Mouse (Mus musculus) heart, adult 18-20 months (tissue): Measurements from ENCODE around the gene Chd1. TPM values are rescaled to one million over a fixed set of nuclear protein-coding genes. Genes with fewer than 3 reads are reported as not detected.
"Not testable (repeated sequence)": the region's sequence is repeated elsewhere in the genome, so short reads cannot be mapped to it uniquely, and the experiment has no call there.

Experiments
- DNase-seq, 2 experiments: peaks; one replicate each; pipeline ENCODE4 v3.0.0; 2021 to 2022; ENCODE audit warnings: mixed read lengths in 1 of 2
- total RNA-seq, 2 experiments: library from RNA; stranded (reverse); gene quantifications; 2 replicates each; pipeline ENCODE4 v1.2.3; 2021

Gene Chd1
- total RNA-seq, 2 experiments from 2014 or later: 19.5 to 20.0 TPM

GRCm38 (mm10) chr17:15731706-15732105, 26.9 kb downstream of the Chd1 start:
- DNase-seq: no peak

- DNase-seq: no peak
These were observed 32.7 kb downstream of the Chd1 start for GRCm38 (mm10) chr17:15737346-15737917.

- no peak for DNase-seq
These were observed 37.1 kb downstream of the Chd1 start for GRCm38 (mm10) chr17:15741836-15742235.

- no peak for DNase-seq
These were observed 38.2 kb downstream of the Chd1 start for GRCm38 (mm10) chr17:15742953-15743352.

- DNase-seq: peak; percentile 33 to 55
These were observed 38.6 kb downstream of the Chd1 start for GRCm38 (mm10) chr17:15743379-15743778.

- DNase-seq: no peak
These were observed 41.9 kb downstream of the Chd1 start for GRCm38 (mm10) chr17:15746696-15747095.

- no peak for DNase-seq
These were observed 43.3 kb downstream of the Chd1 start for GRCm38 (mm10) chr17:15748022-15748421.

GRCm38 (mm10) chr17:15751264-15751663, 46.5 kb downstream of the Chd1 start:
- DNase-seq: not testable (repeated sequence)

- no peak for DNase-seq
These were observed 56.4 kb downstream of the Chd1 start for GRCm38 (mm10) chr17:15761191-15761590.

GRCm38 (mm10) chr17:15769081-15769724, 64.4 kb downstream of the Chd1 start:
- peak; percentile 26 to 34 for DNase-seq

GRCm38 (mm10) chr17:15773956-15774355, 69.2 kb downstream of the Chd1 start:
- DNase-seq: no peak

- no peak for DNase-seq
These were observed 69.9 kb downstream of the Chd1 start for GRCm38 (mm10) chr17:15774565-15775215.

GRCm38 (mm10) chr17:15776349-15776748, 71.6 kb downstream of the Chd1 start:
- no peak for DNase-seq

- DNase-seq: peak in 1 of 2 experiments; percentile 15
These were observed 73.2 kb downstream of the Chd1 start for GRCm38 (mm10) chr17:15777979-15778378.

- peak in 1 of 2 experiments; percentile 79 for DNase-seq
These were observed 82.3 kb downstream of the Chd1 start for GRCm38 (mm10) chr17:15787036-15787435.

GRCm38 (mm10) chr17:15790716-15791115, 85.9 kb downstream of the Chd1 start:
- DNase-seq: no peak

GRCm38 (mm10) chr17:15799195-15799793, 94.5 kb downstream of the Chd1 start:
- no peak for DNase-seq

- DNase-seq: peak in 1 of 2 experiments; percentile 68
These were observed 99.4 kb downstream of the Chd1 start for GRCm38 (mm10) chr17:15804008-15804812.

- DNase-seq: peak in 1 of 2 experiments; percentile 10
These were observed 102.7 kb downstream of the Chd1 start for GRCm38 (mm10) chr17:15807295-15807984.

- peak in 1 of 2 experiments; percentile 12 for DNase-seq
These were observed 103.2 kb downstream of the Chd1 start for GRCm38 (mm10) chr17:15808015-15808414.
